Mouse (Mus musculus): ENCODE measurements around the gene Il17f.
"Not testable (repeated sequence)": the region's sequence is repeated elsewhere in the genome, so short reads cannot be mapped to it uniquely, and the experiment has no call there.

The Il17f gene

GRCm38 (mm10) chr1:20787046-20787445 lies 3.4 kb downstream of the Il17f start:
- no peak for DNase-seq (ENCODE audit: low spot score in 2 of 2)

- no peak for DNase-seq (ENCODE audit: low spot score in 2 of 2)
These were observed 12.1 kb downstream of the Il17f start for GRCm38 (mm10) chr1:20778366-20778765.

DNA sequence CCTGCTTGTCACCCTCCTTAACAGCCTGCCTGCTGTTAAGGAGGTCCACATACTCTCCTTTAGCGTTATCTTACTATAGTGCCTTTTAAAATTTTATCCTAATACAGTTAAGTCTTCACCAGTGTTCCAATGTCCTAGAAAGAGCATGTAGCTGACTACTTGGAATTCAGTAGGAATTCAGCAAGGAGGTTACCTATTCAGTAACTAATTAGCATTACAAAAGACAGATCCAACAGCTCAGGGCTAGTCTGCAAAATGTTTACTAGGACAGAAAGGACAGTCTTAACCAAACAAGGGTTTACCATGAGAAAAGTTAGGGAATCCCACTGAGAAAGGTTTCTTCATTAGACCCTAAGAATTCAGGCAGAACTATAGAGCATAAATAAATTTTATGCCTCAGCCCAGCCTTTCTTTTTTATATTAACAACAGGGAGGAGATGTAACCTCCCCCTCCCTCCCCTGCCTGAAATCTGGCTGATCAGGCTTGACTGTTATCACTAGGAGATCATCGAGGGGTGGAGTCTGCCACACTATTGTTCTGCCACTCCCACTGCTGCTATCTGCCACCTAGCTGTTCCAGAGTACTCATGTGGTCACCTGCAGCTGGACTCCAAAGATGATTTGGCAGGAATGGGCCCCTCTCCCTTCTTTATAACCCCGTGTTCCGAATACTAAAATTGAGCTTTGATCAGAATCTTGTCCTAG lies 16.2 kb downstream of the Il17f start:
- DNase-seq (ENCODE audit: low spot score in 2 of 2), result not testable (repeated sequence)

GRCm38 (mm10) chr1:20766526-20766925 lies 23.9 kb downstream of the Il17f start:
- DNase-seq (ENCODE audit: low spot score in 2 of 2), result no peak

GRCm38 (mm10) chr1:20761411-20761810 lies 29.0 kb downstream of the Il17f start:
- no peak for DNase-seq (ENCODE audit: low spot score in 2 of 2)

- no peak for DNase-seq (ENCODE audit: low spot score in 2 of 2)
These were observed 30.1 kb downstream of the Il17f start for GRCm38 (mm10) chr1:20760331-20760730.

- DNase-seq (ENCODE audit: low spot score in 2 of 2), result peak; percentile 23 to 64
These were observed 30.6 kb downstream of the Il17f start for GRCm38 (mm10) chr1:20759799-20760198.

- DNase-seq (ENCODE audit: low spot score in 2 of 2), result no peak
These were observed 32.8 kb downstream of the Il17f start for GRCm38 (mm10) chr1:20757586-20757985.

DNA sequence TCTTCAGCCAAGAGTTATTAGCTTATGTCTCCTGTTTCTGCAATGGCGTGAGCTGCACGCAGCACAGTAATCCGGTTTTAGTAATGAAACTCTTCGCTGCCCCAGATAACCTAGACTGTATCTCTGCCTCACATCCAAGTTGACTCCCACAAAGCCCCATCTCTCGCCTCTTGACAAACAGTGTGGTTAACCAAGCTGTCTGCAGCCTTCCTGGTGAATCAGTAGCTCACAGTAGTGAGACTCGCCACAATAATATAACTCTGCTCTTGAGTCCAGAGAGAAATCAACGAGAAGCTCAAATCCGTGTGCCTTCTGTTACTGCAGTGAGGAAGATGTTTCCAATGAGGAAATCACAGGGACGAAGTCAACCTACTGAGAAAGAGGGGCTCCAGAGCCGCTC lies 36.0 kb downstream of the Il17f start:
- no peak for DNase-seq (ENCODE audit: low spot score in 2 of 2)

DNA sequence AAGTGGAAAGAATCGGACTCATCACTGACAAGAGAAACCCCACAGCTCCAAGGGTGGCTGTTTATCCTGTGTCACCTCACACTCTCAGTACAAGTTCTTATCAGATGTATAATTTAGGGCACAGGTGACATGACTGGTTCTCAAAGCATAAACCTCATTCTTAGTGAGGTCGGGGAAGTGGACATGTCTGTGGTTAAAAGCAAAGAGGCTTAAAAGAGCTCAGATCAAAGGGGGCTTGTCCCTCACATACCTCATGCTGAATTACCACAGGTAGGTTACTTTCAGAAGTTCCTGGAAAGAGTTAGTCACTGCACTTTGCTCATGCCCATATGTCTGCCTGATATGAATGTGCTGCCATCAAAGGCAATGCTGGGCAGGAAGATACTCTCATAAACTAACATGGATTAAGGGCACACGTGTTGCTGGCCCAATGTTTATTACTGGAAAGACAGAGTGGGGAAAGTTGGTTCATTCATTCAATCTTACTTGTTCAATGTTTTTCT lies 49.9 kb downstream of the Il17f start:
- DNase-seq (ENCODE audit: low spot score in 2 of 2), result no peak

- no peak for DNase-seq (ENCODE audit: low spot score in 2 of 2)
These were observed 51.9 kb downstream of the Il17f start for GRCm38 (mm10) chr1:20738483-20738882.

GRCm38 (mm10) chr1:20736572-20736971 lies 53.8 kb downstream of the Il17f start:
- DNase-seq (ENCODE audit: low spot score in 2 of 2), result no peak

GRCm38 (mm10) chr1:20730903-20731302 lies 59.5 kb downstream of the Il17f start, which contains the start of gene Il17a:
Gene Il17a, plus strand, starts transcription at chr1:20730905.
- DNase-seq (ENCODE audit: low spot score in 2 of 2), result no peak

All from left cerebral cortex, adult 9 months (tissue).